Mouse (Mus musculus): ENCODE measurements at regions not wholly inside any gene's neighbourhood (a gene's known extent, or its start where the extent isn't known, plus 50 kb on each side); places are given as distances from the start of the nearest gene placed in this dataset.

DNA sequence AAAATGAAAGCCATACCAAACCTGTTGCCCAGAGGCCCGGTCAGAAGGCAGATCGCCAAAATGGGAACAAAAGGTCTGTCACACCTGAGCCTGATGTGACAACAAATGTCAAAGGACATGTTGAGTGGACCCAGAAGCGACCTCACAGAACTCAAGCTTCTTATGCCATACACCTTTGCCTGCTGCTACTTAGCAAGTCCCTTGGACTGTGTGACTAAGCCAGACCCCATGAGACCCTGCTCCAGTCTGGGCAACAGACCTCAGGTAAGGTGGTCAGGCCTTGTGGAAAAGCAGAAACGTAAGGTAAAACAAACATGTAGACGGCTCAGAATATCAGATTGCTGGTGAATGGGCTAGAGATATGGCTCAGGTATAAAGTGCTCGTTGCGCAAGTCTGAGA is 71.8 kb downstream of the Inhbb start:
- ATAC-seq (ENCODE audit: insufficient read depth, low read depth) (no peak), DNase-seq (ENCODE audit: low spot score) (no peak)
- H3K27ac ChIP-seq (ENCODE audit: low read depth) = no peak overlapping the region
- no peak overlapping the region for H3K4me3 ChIP-seq (ENCODE audit: low read depth, low read length)
- H3K27me3 ChIP-seq (ENCODE audit: control insufficient read depth, insufficient read depth, low read length) = no peaks in the 10 kb centered on the region
- 88% methylated on average over 7 of the region's 7 CpGs for WGBS
- no peak overlapping the region for H3K4me2 ChIP-seq (ENCODE audit: low read depth, low read length)
- no peaks in the 10 kb centered on the region for H3K4me1 ChIP-seq (ENCODE audit: control insufficient read depth, insufficient read depth)
- peaks cover 5% of the 10 kb centered on the region; the same call in 1 of the 2 replicates for H3K9me3 ChIP-seq (replicated peaks; ENCODE audit: control insufficient read depth, low read length)
- no peak for TF ChIP-seq CTCF (IDR thresholded peaks at IDR 0.05; ENCODE audit: low read depth)
- no peak for TF ChIP-seq EP300 (IDR thresholded peaks at IDR 0.05; ENCODE audit: low read depth)
- H3K36me3 ChIP-seq (replicated peaks; ENCODE audit: control insufficient read depth, insufficient read depth, low read length) = no peaks in the 10 kb centered on the region
- H3K9ac ChIP-seq (replicated peaks; ENCODE audit: low read depth, low read length) = no peak overlapping the region

DNA sequence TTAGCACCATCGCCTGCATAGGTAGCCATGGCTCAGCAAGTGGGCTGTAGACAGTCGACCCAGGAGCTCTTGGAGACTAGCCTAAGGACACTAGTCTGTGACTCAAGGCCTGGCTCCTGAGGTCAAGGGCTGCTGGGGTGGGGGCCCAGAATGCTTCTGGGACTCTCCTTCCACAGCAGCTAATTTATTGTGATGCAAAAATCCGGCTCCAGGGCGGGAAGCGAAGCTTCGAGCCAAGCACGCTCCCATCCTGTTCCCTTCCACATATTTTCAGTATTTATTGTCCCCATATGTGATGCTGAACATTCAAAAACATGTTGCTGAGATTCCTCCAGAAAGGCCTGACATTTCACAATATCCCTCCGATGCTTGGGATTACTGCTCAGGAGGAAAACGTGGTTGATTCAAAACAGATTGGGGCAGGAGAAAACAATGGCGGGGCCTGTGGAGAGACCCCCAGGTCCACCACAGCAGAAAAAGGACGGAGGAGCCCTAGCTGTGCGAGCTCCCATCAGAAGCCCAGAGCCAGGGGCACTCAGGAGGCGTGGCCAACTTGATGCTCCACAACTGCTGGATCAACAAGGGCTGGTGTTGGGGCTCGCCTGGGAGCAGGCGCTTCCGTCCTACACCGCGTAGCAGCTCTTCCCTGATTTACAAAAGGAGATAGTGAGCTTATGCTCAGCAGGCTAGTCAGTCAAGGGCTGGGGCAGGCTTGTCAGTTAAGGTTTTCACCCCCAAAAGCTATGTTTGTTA is 73.4 kb downstream of the Inhbb start:
- Histone ChIP-seq H3K36me3 (replicated peaks; ENCODE audit: control insufficient read depth, insufficient read depth, low read length) (no peaks in the 10 kb centered on the region), H3K9ac (replicated peaks; ENCODE audit: low read depth, low read length) (no peak overlapping the region), H3K27ac (ENCODE audit: low read depth) (no peak overlapping the region), H3K27me3 (ENCODE audit: control insufficient read depth, insufficient read depth, low read length) (no peaks in the 10 kb centered on the region), H3K4me2 (ENCODE audit: low read depth, low read length) (no peak overlapping the region), H3K4me3 (ENCODE audit: low read depth, low read length) (no peak overlapping the region), H3K4me1 (ENCODE audit: control insufficient read depth, insufficient read depth) (no peaks in the 10 kb centered on the region), H3K9me3 (replicated peaks; ENCODE audit: control insufficient read depth, low read length) (peaks cover 5% of the 10 kb centered on the region; the same call in 1 of the 2 replicates)
- ATAC-seq (ENCODE audit: insufficient read depth, low read depth) (no peak), DNase-seq (ENCODE audit: low spot score) (no peak)
- TF ChIP-seq CTCF (IDR thresholded peaks at IDR 0.05; ENCODE audit: low read depth) (no peak), EP300 (IDR thresholded peaks at IDR 0.05; ENCODE audit: low read depth) (no peak)
- 30% methylated on average over 18 of the region's 18 CpGs for WGBS

DNA sequence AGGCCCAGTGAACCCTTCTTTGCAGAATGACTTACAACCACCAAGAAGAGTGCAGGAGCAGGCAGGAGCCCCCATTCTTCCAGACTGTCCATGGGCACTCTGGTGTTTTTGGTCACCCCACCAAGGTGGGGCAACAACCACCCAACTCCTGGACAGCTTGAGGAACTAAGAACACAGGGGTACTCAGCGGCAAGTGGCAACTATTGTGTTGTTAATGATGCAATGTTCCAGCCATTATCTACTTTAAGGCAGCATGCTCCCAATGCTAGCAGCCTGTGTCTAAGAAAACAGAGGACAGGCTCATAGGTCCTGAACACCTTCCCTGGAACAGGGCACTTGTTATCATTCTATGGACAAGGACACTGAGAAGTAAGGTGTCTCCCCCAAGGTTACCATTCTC is 74.3 kb downstream of the Inhbb start:
- no peak overlapping the region for H3K9ac ChIP-seq (replicated peaks; ENCODE audit: low read depth, low read length)
- DNase-seq (ENCODE audit: low spot score) = no peak
- ATAC-seq (ENCODE audit: insufficient read depth, low read depth) = no peak
- H3K4me2 ChIP-seq (ENCODE audit: low read depth, low read length) = no peak overlapping the region
- H3K27ac ChIP-seq (ENCODE audit: low read depth) = no peak overlapping the region
- peaks cover 3% of the 10 kb centered on the region; the same call in 1 of the 2 replicates for H3K9me3 ChIP-seq (replicated peaks; ENCODE audit: control insufficient read depth, low read length)
- no peaks in the 10 kb centered on the region for H3K36me3 ChIP-seq (replicated peaks; ENCODE audit: control insufficient read depth, insufficient read depth, low read length)
- no peak overlapping the region for H3K4me3 ChIP-seq (ENCODE audit: low read depth, low read length)
- H3K4me1 ChIP-seq (ENCODE audit: control insufficient read depth, insufficient read depth) = no peaks in the 10 kb centered on the region
- 89% methylated on average over 1 of the region's 1 CpGs for WGBS
- TF ChIP-seq CTCF (IDR thresholded peaks at IDR 0.05; ENCODE audit: low read depth) = no peak
- no peak for TF ChIP-seq EP300 (IDR thresholded peaks at IDR 0.05; ENCODE audit: low read depth)
- no peaks in the 10 kb centered on the region for H3K27me3 ChIP-seq (ENCODE audit: control insufficient read depth, insufficient read depth, low read length)

- no peak overlapping the region for H3K4me3 ChIP-seq (ENCODE audit: low read depth, low read length)
- no peak overlapping the region for H3K9ac ChIP-seq (replicated peaks; ENCODE audit: low read depth, low read length)
- H3K4me2 ChIP-seq (ENCODE audit: low read depth, low read length) = no peak overlapping the region
- ATAC-seq (ENCODE audit: insufficient read depth, low read depth) (no peak), DNase-seq (ENCODE audit: low spot score) (no peak)
- no peaks in the 10 kb centered on the region for H3K9me3 ChIP-seq (replicated peaks; ENCODE audit: control insufficient read depth, low read length)
- TF ChIP-seq EP300 (IDR thresholded peaks at IDR 0.05; ENCODE audit: low read depth) = no peak
- no peak for TF ChIP-seq CTCF (IDR thresholded peaks at IDR 0.05; ENCODE audit: low read depth)
- no peaks in the 10 kb centered on the region for H3K4me1 ChIP-seq (ENCODE audit: control insufficient read depth, insufficient read depth)
- no peak overlapping the region for H3K27ac ChIP-seq (ENCODE audit: low read depth)
- WGBS = 81% methylated on average over 5 of the region's 5 CpGs
- no peaks in the 10 kb centered on the region for H3K27me3 ChIP-seq (ENCODE audit: control insufficient read depth, insufficient read depth, low read length)
- no peaks in the 10 kb centered on the region for H3K36me3 ChIP-seq (replicated peaks; ENCODE audit: control insufficient read depth, insufficient read depth, low read length)
Observed at GRCm38 (mm10) chr1:119346634-119347155, 75.4 kb downstream of the Inhbb start.

- H3K4me3 ChIP-seq (ENCODE audit: low read depth, low read length) = no peak overlapping the region
- ATAC-seq (ENCODE audit: insufficient read depth, low read depth) (no peak), DNase-seq (ENCODE audit: low spot score) (no peak)
- H3K27me3 ChIP-seq (ENCODE audit: control insufficient read depth, insufficient read depth, low read length) = no peaks in the 10 kb centered on the region
- no peaks in the 10 kb centered on the region for H3K36me3 ChIP-seq (replicated peaks; ENCODE audit: control insufficient read depth, insufficient read depth, low read length)
- H3K9ac ChIP-seq (replicated peaks; ENCODE audit: low read depth, low read length) = no peak overlapping the region
- TF ChIP-seq CTCF (IDR thresholded peaks at IDR 0.05; ENCODE audit: low read depth) = peak; percentile 37
- TF ChIP-seq EP300 (IDR thresholded peaks at IDR 0.05; ENCODE audit: low read depth) = no peak
- H3K27ac ChIP-seq (ENCODE audit: low read depth) = no peak overlapping the region
- H3K9me3 ChIP-seq (replicated peaks; ENCODE audit: control insufficient read depth, low read length) = no peaks in the 10 kb centered on the region
- no peaks in the 10 kb centered on the region for H3K4me1 ChIP-seq (ENCODE audit: control insufficient read depth, insufficient read depth)
- H3K4me2 ChIP-seq (ENCODE audit: low read depth, low read length) = no peak overlapping the region
- 65% methylated on average over 7 of the region's 7 CpGs for WGBS
Observed at GRCm38 (mm10) chr1:119345115-119345791, 76.8 kb downstream of the Inhbb start.

All from heart, postnatal 0 days (tissue).